Mouse (Mus musculus) T-helper 17 cell (primary cell): ENCODE results near the gene Mmp10.

Experiments used
- in situ Hi-C, 2 experiments: fragments of 300-600 bp; cut with MboI, MseI; formaldehyde crosslinking; loops; 1 replicate in 1 of 2; 2 replicates in 1 of 2; pipeline ENCODE4 v1.15.1; 2025; ENCODE audit warnings: high pct_unique_total_duplicates in 2 of 2

The Mmp10 gene

GRCm38 (mm10) chr9:7502051-7502450 lies at the start of gene Mmp10:
TSS of gene Mmp10 (plus strand) at chr9:7502352.
- in situ Hi-C loops, result no loop called here

DNA sequence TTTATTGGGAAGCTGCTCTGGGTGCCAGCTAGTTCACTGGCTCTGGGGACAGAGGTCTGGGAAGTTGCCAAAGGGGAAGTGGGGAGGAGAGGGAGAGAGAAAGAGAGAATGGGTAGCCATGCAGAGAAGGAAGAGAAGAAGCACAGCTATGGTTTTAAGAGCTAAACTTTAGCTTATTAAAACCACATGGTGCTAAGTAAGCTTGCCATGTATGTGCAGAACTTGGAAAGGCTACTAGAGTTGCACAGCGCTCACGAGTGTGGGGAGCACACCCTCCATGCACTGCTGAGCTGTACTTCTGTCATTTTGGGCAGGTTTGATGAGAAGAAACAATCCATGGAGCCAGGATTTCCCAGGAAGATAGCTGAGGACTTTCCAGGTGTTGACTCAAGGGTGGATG lies 48.9 kb upstream of the Mmp10 start:
- in situ Hi-C loops, result no loop called here

DNA sequence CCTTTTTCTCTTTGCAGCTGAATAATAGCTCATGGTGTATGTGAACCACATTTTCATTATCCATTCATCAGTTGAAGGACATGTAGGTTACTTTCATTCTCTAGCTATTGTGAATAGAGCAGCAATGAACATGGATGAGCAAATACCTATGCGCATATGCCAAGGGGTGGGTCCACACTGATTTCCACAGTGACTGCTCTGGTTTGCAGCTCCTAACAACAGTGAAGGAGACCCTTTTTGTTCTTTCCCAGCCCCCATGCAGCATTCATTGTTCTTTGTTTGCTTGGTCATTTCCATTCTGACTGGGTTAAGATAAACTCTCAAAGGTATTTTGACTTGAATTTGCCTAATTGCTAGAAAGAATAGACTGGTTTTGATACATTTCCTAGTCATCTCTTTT lies 31.9 kb upstream of the Mmp10 start:
- in situ Hi-C loops, result no loop called here

GRCm38 (mm10) chr9:7483684-7484394 lies 18.3 kb upstream of the Mmp10 start:
- in situ Hi-C loops, result no loop called here

- in situ Hi-C loops, result no loop called here
These were observed 1.0 kb upstream of the Mmp10 start for GRCm38 (mm10) chr9:7501138-7501537.

DNA sequence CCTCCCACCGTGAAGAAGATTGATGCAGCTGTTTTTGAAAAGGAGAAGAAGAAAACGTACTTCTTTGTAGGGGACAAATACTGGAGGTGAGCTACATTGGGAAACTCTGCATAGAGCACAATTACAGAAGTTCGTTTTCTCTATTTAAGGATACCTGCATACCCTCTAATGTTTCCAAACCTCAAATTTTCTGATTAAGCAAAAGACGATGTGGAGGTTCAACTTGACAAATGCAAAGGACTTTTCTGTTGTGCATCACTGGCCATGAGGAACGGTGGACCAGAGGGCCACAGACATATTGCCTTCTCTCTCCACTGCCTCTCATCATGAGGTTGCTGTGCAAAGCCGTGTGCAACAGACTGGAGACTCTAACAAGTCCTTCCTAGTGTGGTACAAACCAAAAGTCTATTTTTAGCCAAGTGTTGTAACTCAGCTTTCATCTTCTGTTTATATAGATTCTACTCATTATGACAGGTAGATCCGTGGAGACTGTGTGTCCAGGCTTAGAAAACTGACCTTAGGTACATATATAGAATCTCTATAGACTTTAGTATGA lies 5.2 kb downstream of the Mmp10 start:
- in situ Hi-C loops, result loop anchor here in 1 of 2 experiments (5.0 kb wide), 1 partner anchor 290 kb away; no protein-coding TSS in a partner anchor

- in situ Hi-C loops, result loop anchor here in 1 of 2 experiments (5.0 kb wide), 1 partner anchor 292 kb away; no protein-coding TSS in a partner anchor
These were observed 7.6 kb downstream of the Mmp10 start for GRCm38 (mm10) chr9:7509619-7510233.

GRCm38 (mm10) chr9:7517944-7518571 lies 15.9 kb downstream of the Mmp10 start:
- in situ Hi-C loops, result no loop called here

- in situ Hi-C loops, result no loop called here
These were observed 24.2 kb downstream of the Mmp10 start for GRCm38 (mm10) chr9:7526255-7526940.

GRCm38 (mm10) chr9:7542763-7543162 lies 40.6 kb downstream of the Mmp10 start:
- in situ Hi-C loops, result no loop called here

DNA sequence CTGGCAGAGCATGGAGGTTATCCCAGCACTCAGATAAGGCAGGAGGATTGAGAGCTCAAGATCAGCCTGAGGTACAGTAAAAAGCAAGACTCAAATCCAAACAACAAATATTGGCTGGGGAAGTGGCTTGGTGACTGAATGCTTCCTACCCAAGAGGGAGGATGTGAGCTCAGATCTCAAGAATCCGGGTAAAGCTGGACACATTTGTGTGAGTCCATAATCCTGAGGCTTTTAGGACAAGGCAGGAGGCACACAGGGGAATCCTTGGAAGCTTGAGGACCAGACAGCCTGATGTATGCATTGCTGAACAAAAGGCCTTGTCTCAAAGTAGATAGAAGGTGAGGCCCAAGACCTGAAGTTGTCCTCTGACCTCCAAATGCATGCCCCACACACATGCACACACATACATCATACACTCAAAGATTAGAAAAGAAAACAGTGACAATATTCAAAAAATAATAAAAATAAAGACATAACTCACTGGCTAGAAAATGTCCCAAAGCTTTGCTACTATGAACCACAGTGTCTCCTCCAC lies 42.8 kb downstream of the Mmp10 start:
- in situ Hi-C loops, result loop anchor here in 1 of 2 experiments (5.0 kb wide), 1 partner anchor 42 kb away; no protein-coding TSS in a partner anchor

GRCm38 (mm10) chr9:7545471-7545870 lies 43.3 kb downstream of the Mmp10 start:
- in situ Hi-C loops, result loop anchor here in 1 of 2 experiments (5.0 kb wide), 1 partner anchor 42 kb away; no protein-coding TSS in a partner anchor

- in situ Hi-C loops, result loop anchor here in 1 of 2 experiments (5.0 kb wide), 1 partner anchor 41 kb away; no protein-coding TSS in a partner anchor
These were observed 43.8 kb downstream of the Mmp10 start for GRCm38 (mm10) chr9:7545920-7546319.

DNA sequence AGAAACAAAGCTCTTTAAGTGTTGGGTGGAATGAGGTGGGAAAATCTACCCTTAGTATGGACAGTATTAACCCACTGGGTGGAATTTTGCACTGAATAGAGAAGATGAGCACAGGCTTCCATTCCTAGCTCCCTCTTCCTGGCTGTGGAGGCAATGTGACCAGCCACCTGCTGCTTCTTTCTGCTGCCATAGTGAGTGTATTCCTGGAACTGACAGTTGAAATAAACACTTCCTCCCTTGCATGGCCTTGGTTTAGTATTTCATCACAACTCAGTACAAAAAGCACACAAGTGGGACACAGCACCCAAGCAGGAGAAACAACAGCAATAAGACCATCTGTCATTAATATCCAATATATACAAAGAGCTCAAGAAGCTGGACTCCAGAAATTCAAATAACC lies 49.8 kb downstream of the Mmp10 start:
- in situ Hi-C loops, result no loop called here

DNA sequence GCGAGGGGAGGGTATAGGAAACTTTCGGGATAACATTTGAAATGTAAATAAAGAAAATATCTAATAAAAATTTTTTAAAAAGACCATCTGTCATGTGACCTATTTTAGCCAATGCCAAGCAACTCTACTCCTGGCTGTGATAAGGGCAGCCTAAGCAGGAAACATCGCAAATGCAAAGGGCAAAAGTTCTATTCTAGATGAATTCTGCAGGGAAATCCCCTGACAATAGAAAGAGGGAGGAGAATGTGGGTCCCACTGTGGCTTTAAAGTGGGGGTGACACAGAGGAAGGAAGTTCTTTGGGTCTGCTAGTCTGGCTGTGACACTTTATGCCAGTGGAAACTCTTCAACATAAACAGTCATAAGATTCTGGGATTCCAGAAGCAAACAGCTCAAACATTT lies 51.4 kb downstream of the Mmp10 start:
- in situ Hi-C loops, result no loop called here

DNA sequence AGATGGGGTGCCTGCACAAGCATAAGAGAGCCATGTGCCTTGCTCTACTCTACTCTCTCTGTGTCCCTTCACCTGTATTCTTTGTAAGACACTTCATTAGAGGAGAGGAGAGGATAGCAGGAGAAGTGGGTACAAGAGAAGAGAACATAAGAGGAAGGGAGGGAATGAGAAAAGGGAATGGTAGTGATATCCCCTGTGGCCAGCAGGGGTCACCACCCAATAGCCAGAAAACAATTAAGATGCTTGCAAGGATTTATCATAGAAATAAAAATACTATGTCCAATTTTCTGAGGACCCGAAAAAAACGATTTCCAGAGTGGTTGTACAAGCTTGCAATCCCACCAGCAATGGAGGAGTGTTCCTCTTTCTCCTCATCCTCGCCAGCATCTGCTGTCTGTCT lies 52.2 kb downstream of the Mmp10 start:
- in situ Hi-C loops, result no loop called here

GRCm38 (mm10) chr9:7558221-7559017 lies 56.3 kb downstream of the Mmp10 start, which contains the start of gene Mmp8:
TSS of gene Mmp8 (plus strand) at chr9:7558456.
- in situ Hi-C loops, result no loop called here
